Mouse (Mus musculus): Measurements from ENCODE around the gene Dock7.

Dock7 gene

GRCm38 (mm10) chr4:98910246-98910645, 210.5 kb downstream of the Dock7 start:
- DNase-seq (ENCODE audit: low spot score): no peak

GRCm38 (mm10) chr4:98887148-98887547, 233.6 kb downstream of the Dock7 start:
- peak; percentile 50 for DNase-seq (ENCODE audit: low spot score)

Measured in urinary bladder, postnatal 14 days (tissue).